Mouse (Mus musculus) left cerebral cortex, adult 6 months (tissue): ENCODE results near the gene Otulin. TPM values are rescaled to one million over a fixed set of nuclear protein-coding genes. Genes with fewer than 3 reads are reported as not detected.

Experiments
- long read RNA-seq, 2 experiments: library from polyadenylated mRNA; unstranded; transcript quantifications; one replicate each; pipeline ENCODE4 v2.0.0; 2019 to 2020
- polyA plus RNA-seq: library from polyadenylated mRNA; unstranded; fragments of <200 nt; fragmentation: Nextera tagmentation; gene quantifications from 2 replicates; pipeline ENCODE4 v1.2.3, GENCODE M21; 2021

Gene Otulin
- 5.0 and 8.1 TPM in 2 replicates for polyA plus RNA-seq
- long read RNA-seq, experiment 1, partial matches to known transcripts, result 0 of 8 reads
- long read RNA-seq, experiment 1, other reads (novel, unspliced or antisense), result 8 of 8 reads
- long read RNA-seq, experiment 2, partial matches to known transcripts, result 4 of 5 reads
- long read RNA-seq, experiment 2, other reads (novel, unspliced or antisense), result 0 of 5 reads

GRCm38 (mm10) chr15:27630601-27631383 lies at the start of gene Otulin:
Gene Otulin (minus strand): TSS chr15:27630693.

Other genes starting within 250 kb of the Otulin start
- 41.9 and 84.3 TPM in 2 replicates for gene Ank, start 164.0 kb downstream of the Otulin start, polyA plus RNA-seq
- 22.4 and 35.5 TPM in 2 replicates for gene Otulinl, start 50.9 kb upstream of the Otulin start, polyA plus RNA-seq